Comparison of ENCODE assay signal across 25 mouse cellular contexts in the genomic region with DNA sequence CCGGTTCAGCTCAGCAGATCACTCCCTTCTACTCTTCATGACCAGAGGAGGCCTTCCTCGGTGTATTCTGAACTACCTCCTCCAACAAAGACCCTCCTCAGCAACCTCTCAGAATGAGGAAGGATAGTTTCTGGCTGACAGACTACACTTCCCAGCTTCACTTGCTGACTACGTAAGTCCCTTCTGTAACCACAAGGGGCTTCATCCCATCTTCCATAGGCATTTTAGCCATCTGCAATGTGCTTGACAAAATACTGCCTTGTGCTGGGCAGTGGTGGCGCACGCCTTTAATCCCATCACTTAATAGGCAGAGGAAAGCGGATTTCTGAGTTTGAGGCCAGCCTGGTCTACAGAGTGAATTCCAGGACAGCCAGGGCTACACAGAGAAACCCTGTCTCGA.
DNase-seq lines count a peak whose midpoint lies in the region; ATAC-seq and TF ChIP-seq lines count a peak whose summit lies in the region.
"Had no signal": no experiment of that assay in that cellular context is flagged by ENCODE, and none has a peak within 500 bp of the region (broad histone marks: within the 10 kb centered on the region; RNA-seq: fewer than 3 reads in every experiment).

No protein-coding gene starts in this region.

- no peaks in the 10 kb centered on the region for H3K27me3 ChIP-seq in forebrain, postnatal 0 days (ENCODE audit: insufficient read depth, low read length)
- no peaks in the 10 kb centered on the region for H3K27me3 ChIP-seq in forebrain, embryonic 16.5 days (replicated peaks; ENCODE audit: control insufficient read depth, insufficient read depth, low read length)
- H3K27me3 ChIP-seq: embryonic facial prominence, embryonic 15.5 days; forebrain, embryonic 15.5 days; intestine, embryonic 15.5 days had no signal

- H3K27ac ChIP-seq in forebrain, postnatal 0 days (ENCODE audit: low read depth, low read length): no peak overlapping the region
- H3K27ac ChIP-seq in forebrain, embryonic 16.5 days (ENCODE audit: low read length): no peak overlapping the region
- no peak overlapping the region for H3K27ac ChIP-seq in layer of hippocampus, adult 2 months
- H3K27ac ChIP-seq: embryonic facial prominence, embryonic 15.5 days; forebrain, embryonic 15.5 days; heart, embryonic 10.5 days; hindbrain, embryonic 10.5 days; hindbrain, embryonic 14.5 days; intestine, embryonic 15.5 days had no signal

- no peak for DNase-seq in forebrain, postnatal 0 days
- no peak for DNase-seq in layer of hippocampus, adult 2 months (ENCODE audit: low spot score in 2 of 2)
- no peak for DNase-seq in layer of hippocampus, postnatal 25 days (ENCODE audit: extremely low spot score in 1 of 2, low spot score in 1 of 2)
- DNase-seq in ES-CJ7 (ENCODE audit: low read depth, low spot score) (peak; percentile 58), ZHBTc4 (ENCODE audit: low read depth, low spot score) (peak; percentile 33)
- DNase-seq in cerebellum, adult 11-12 months: no peak
- DNase-seq in embryo, embryonic 10 days (ENCODE audit: low spot score): no peak
- DNase-seq: adrenal gland, postnatal 14 days; B cell, adult 2 months; cerebellum, adult 18-20 months; cerebellum, adult 9-11 months; cerebellum, postnatal 36 days; embryo, embryonic 11 days; gastrocnemius, postnatal 14 days; heart, postnatal 14 days had no signal

- WGBS in forebrain, postnatal 0 days: 73% methylated on average over 7 of the region's 7 CpGs
- 76% methylated on average over 7 of the region's 7 CpGs for WGBS in forebrain, embryonic 16.5 days

- no peak overlapping the region for H3K4me3 ChIP-seq in forebrain, postnatal 0 days (ENCODE audit: low read depth, low read length)
- no peak overlapping the region for H3K4me3 ChIP-seq in forebrain, embryonic 16.5 days (replicated peaks; ENCODE audit: low read length)
- no peak overlapping the region for H3K4me3 ChIP-seq in layer of hippocampus, adult 2 months
- H3K4me3 ChIP-seq: embryonic facial prominence, embryonic 15.5 days; erythroblast, embryonic 14.5 days; forebrain, embryonic 15.5 days; heart, embryonic 10.5 days; hindbrain, embryonic 10.5 days; intestine, embryonic 15.5 days had no signal

- H3K9ac ChIP-seq in forebrain, postnatal 0 days: no peak overlapping the region
- H3K9ac ChIP-seq in forebrain, embryonic 16.5 days (replicated peaks; ENCODE audit: low read depth, low read length): no peak overlapping the region
- H3K9ac ChIP-seq: embryonic facial prominence, embryonic 15.5 days; forebrain, embryonic 15.5 days; hindbrain, embryonic 14.5 days; intestine, embryonic 15.5 days had no signal

- peak; percentile 6; the same call in 1 of the 2 replicates for TF ChIP-seq CTCF in forebrain, postnatal 0 days (IDR thresholded peaks at IDR 0.05; ENCODE audit: low read depth)
- 0 out of 2 replicates have a peak, but pooled peaks have one; percentile 15 for TF ChIP-seq CTCF in layer of hippocampus, adult 2 months (conservative IDR thresholded peaks at IDR 0.05)

- ATAC-seq in forebrain, postnatal 0 days: no peak
- ATAC-seq in forebrain, embryonic 16.5 days: no peak
- ATAC-seq: activated CD4-positive, CD25-positive, alpha-beta regulatory T cell, adult 4 months; CD4-positive, CD25-positive, alpha-beta regulatory T cell, adult 4 months; forebrain, embryonic 15.5 days; intestine, embryonic 15.5 days had no signal

- H3K36me3 ChIP-seq in forebrain, postnatal 0 days (ENCODE audit: insufficient read depth): no peaks in the 10 kb centered on the region
- no peaks in the 10 kb centered on the region for H3K36me3 ChIP-seq in forebrain, embryonic 16.5 days (ENCODE audit: control insufficient read depth, insufficient read depth)
- H3K36me3 ChIP-seq: embryonic facial prominence, embryonic 15.5 days; forebrain, embryonic 15.5 days; heart, embryonic 10.5 days; hindbrain, embryonic 10.5 days; intestine, embryonic 15.5 days had no signal

- no peaks in the 10 kb centered on the region for H3K4me1 ChIP-seq in forebrain, postnatal 0 days (ENCODE audit: insufficient read depth)
- no peaks in the 10 kb centered on the region for H3K4me1 ChIP-seq in forebrain, embryonic 16.5 days (replicated peaks; ENCODE audit: control insufficient read depth, insufficient read depth, low read length)
- H3K4me1 ChIP-seq: embryonic facial prominence, embryonic 15.5 days; forebrain, embryonic 15.5 days; hindbrain, embryonic 10.5 days; intestine, embryonic 15.5 days had no signal

- no peaks in the 10 kb centered on the region for H3K9me3 ChIP-seq in forebrain, postnatal 0 days (ENCODE audit: low read length)
- H3K9me3 ChIP-seq in forebrain, embryonic 16.5 days (ENCODE audit: control insufficient read depth, low read length): no peaks in the 10 kb centered on the region
- H3K9me3 ChIP-seq: embryonic facial prominence, embryonic 15.5 days; forebrain, embryonic 15.5 days; heart, embryonic 10.5 days; hindbrain, embryonic 10.5 days; intestine, embryonic 15.5 days had no signal

- H3K4me2 ChIP-seq in forebrain, postnatal 0 days (ENCODE audit: low read depth): no peak overlapping the region
- H3K4me2 ChIP-seq in forebrain, embryonic 16.5 days (ENCODE audit: low read length): no peak overlapping the region
- H3K4me2 ChIP-seq: embryonic facial prominence, embryonic 15.5 days; forebrain, embryonic 15.5 days; hindbrain, embryonic 14.5 days; intestine, embryonic 15.5 days had no signal

Comparison
In these comparisons a context has a peak if more than half of its experiments do, and no peak if none do; other contexts are left out.
1. DNase-seq: peak in ES-CJ7 (single experiment) and ZHBTc4 (single experiment); none in forebrain, postnatal 0 days (single experiment), layer of hippocampus, adult 2 months (0 of 2), layer of hippocampus, postnatal 25 days (0 of 2), cerebellum, adult 11-12 months (single experiment) and embryo, embryonic 10 days (single experiment).